Mouse (Mus musculus) left cerebral cortex, postnatal 25 days (tissue): ENCODE data around the gene Gcg. TPM values are rescaled to one million over a fixed set of nuclear protein-coding genes. Genes with fewer than 3 reads are reported as not detected.

ENCODE experiments used
- DNase-seq, 2 experiments: peaks; one replicate each; pipeline ENCODE4 v3.0.0; 2022; ENCODE audit warnings: low spot score in 2 of 2, mixed read lengths in 1 of 2
- intact Hi-C: fragments of 180-260 bp; cut with DNase I; formaldehyde crosslinking; loops from one replicate; pipeline ENCODE4 v1.15.1; 2025
- total RNA-seq, 2 experiments: library from RNA; stranded (reverse); gene quantifications; 2 replicates each; pipeline ENCODE4 v1.2.3; 2021

The Gcg gene
- total RNA-seq, 2 experiments from 2014 or later = not detected

- no peak for DNase-seq
- intact Hi-C loops = no loop called here
These were observed 21.3 kb downstream of the Gcg start for GRCm38 (mm10) chr2:62462174-62462573.

GRCm38 (mm10) chr2:62460815-62461450 is 22.5 kb downstream of the Gcg start:
- intact Hi-C loops = no loop called here
- DNase-seq = no peak

GRCm38 (mm10) chr2:62460231-62460710 is 23.2 kb downstream of the Gcg start:
- DNase-seq = peak; percentile 32 to 65
- intact Hi-C loops = no loop called here

- DNase-seq = no peak
These were observed 23.9 kb downstream of the Gcg start for GRCm38 (mm10) chr2:62459241-62460174.

GRCm38 (mm10) chr2:62458070-62458469 is 25.4 kb downstream of the Gcg start:
- DNase-seq = peak in 1 of 2 experiments; percentile 62

More at GRCm38 (mm10) chr2:62459241-62460174, 23.9 kb downstream of the Gcg start:
- intact Hi-C loops = loop anchor here (2.0 to 5.0 kb wide), 5 partner anchors 113 to 802 kb away; partner anchors contain the start of gene Fap

GRCm38 (mm10) chr2:62454991-62455390 is 28.5 kb downstream of the Gcg start:
- DNase-seq = peak in 1 of 2 experiments; percentile 70
- intact Hi-C loops = loop anchor here (2.0 to 5.0 kb wide), 5 partner anchors 62 to 798 kb away; partner anchors contain the start of gene Fap

More at GRCm38 (mm10) chr2:62458070-62458469, 25.4 kb downstream of the Gcg start:
- intact Hi-C loops = loop anchor here (2.0 to 5.0 kb wide), 5 partner anchors 111 to 801 kb away; partner anchors contain the start of gene Fap

GRCm38 (mm10) chr2:62454033-62454432 is 29.4 kb downstream of the Gcg start:
- intact Hi-C loops = loop anchor here (2.0 to 5.0 kb wide), 2 partner anchors 63 to 152 kb away; no protein-coding TSS in a partner anchor
- peak in 1 of 2 experiments; percentile 92 for DNase-seq

GRCm38 (mm10) chr2:62450364-62450763 is 33.1 kb downstream of the Gcg start:
- DNase-seq = no peak
- intact Hi-C loops = loop anchor here (5.0 kb wide), 1 partner anchor 148 kb away; no protein-coding TSS in a partner anchor

GRCm38 (mm10) chr2:62449692-62450346 is 33.6 kb downstream of the Gcg start:
- no peak for DNase-seq
- intact Hi-C loops = loop anchor here (5.0 kb wide), 1 partner anchor 148 kb away; no protein-coding TSS in a partner anchor

GRCm38 (mm10) chr2:62440802-62441544 is 42.5 kb downstream of the Gcg start:
- intact Hi-C loops = no loop called here
- DNase-seq = no peak

- DNase-seq = no peak
- intact Hi-C loops = no loop called here
These were observed 43.4 kb downstream of the Gcg start for GRCm38 (mm10) chr2:62440083-62440482.

GRCm38 (mm10) chr2:62431245-62431795 is 52.1 kb downstream of the Gcg start:
- DNase-seq = no peak
- intact Hi-C loops = no loop called here

GRCm38 (mm10) chr2:62425941-62426340 is 57.5 kb downstream of the Gcg start:
- intact Hi-C loops = no loop called here
- no peak for DNase-seq

Other genes with a start within 250 kb of the Gcg start
- gene Dpp4, start 71.4 kb downstream of the Gcg start, total RNA-seq = 1 to 10 TPM; 2.2 to 2.4 TPM
- 1 to 10 TPM; 3.6 to 4.4 TPM for gene Fap, start 90.4 kb upstream of the Gcg start, total RNA-seq
- 1 to 10 TPM; 2.2 to 2.5 TPM for gene Ifih1, start 162.6 kb upstream of the Gcg start, total RNA-seq
- gene Gca, start 180.6 kb upstream of the Gcg start, total RNA-seq = 10 to 100 TPM; 19.2 to 21.3 TPM